Mouse (Mus musculus) heart, postnatal 0 days (tissue): ENCODE measurements around the gene Amhr2.

Source experiments
- CTCF ChIP-seq: IDR thresholded peaks from 2 replicates; pipeline ENCODE4 v1.5.1; 2016; ENCODE audit warnings: antibody characterized with exemption, control low read depth, low read depth
- EP300 ChIP-seq: IDR thresholded peaks from 2 replicates; pipeline ENCODE4 v1.6.1; 2016; ENCODE audit warnings: antibody characterized with exemption, low read depth

- TF ChIP-seq CTCF: no peak
- no peak for TF ChIP-seq EP300
These were observed 12.0 kb upstream of the Amhr2 start for GRCm38 (mm10) chr15:102433173-102433572.
